Mouse (Mus musculus) cerebellum, adult (tissue): ENCODE results near the gene Dclre1c.

Source experiments
- ATAC-seq: cut with Nextera tagmentation; 2 replicates; pipeline ENCODE4 v1.9.2; 2017; ENCODE audit warnings: mild to moderate bottlenecking, moderate library complexity, mixed read lengths; ENCODE audit not compliant: insufficient number of reproducible peaks, low FRiP score, low TSS enrichment

Dclre1c gene

GRCm38 (mm10) chr2:3474361-3474805 lies 50.5 kb downstream of the Dclre1c start:
- peak; percentile 63 for ATAC-seq

DNA sequence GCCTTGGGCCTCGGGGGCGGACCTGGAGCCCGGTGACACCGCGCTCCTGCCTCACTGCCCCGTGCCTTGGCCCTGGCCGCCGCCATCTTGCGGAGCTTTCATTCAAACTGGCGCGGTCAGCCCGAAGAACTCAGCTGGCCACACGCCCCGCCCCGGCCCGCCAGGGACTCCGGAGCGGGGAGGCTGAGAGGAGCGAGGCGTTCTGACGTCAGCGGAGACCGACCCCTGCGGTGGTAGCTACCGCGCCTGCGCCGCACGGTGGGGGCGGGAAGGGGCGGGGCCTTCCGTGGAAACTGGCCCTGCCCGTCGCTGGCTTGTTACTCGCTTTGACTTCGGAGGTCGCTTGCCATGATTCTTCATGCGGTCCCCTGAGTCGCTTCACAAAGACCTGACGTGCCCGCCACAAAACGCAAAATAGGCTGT lies 50.9 kb downstream of the Dclre1c start, which contains the start of gene Suv39h2:
Gene Suv39h2, minus strand, starts transcription at position 171 of the 423 bp plus-strand sequence.
- peak; percentile 96 for ATAC-seq

- no peak for ATAC-seq
These were observed 51.9 kb downstream of the Dclre1c start for GRCm38 (mm10) chr2:3475746-3476251.

DNA sequence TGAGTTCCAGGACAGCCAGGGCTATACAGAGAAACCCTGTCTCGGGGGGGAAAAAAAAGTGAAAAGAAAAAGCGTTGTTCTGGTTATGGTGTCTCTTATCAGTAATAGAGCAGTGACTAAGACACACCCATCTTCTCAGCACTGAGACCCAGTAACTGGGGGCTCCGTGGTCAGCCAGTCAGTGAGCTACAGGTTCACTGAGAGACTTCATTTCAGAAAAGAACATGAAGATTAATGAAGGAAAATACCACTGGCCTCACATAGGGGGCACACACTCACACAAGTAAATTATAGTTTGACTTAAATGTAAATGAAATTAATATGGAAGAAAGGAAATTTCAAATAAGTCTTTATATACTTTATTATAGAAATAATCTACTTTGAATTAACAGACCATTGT lies 56.3 kb downstream of the Dclre1c start:
- no peak for ATAC-seq

DNA sequence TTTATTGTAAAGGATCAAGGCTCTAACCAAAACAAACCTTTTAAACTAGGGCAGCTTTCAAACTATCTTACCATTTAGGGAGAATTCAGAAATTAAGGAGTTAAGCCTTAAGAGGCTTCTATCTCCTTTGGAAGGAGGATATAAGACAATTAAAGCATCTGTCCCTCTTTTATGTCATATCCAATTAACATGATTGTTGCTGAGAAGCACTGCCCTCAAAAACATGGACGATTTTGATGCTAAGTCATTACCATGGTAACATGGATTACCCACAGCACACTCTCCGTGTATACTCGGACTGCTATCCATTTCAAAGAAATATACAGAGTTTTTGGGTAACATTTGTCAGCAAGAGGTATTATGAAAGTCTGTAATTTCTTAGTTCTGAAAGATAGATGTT lies 65.9 kb downstream of the Dclre1c start:
- ATAC-seq, result no peak

DNA sequence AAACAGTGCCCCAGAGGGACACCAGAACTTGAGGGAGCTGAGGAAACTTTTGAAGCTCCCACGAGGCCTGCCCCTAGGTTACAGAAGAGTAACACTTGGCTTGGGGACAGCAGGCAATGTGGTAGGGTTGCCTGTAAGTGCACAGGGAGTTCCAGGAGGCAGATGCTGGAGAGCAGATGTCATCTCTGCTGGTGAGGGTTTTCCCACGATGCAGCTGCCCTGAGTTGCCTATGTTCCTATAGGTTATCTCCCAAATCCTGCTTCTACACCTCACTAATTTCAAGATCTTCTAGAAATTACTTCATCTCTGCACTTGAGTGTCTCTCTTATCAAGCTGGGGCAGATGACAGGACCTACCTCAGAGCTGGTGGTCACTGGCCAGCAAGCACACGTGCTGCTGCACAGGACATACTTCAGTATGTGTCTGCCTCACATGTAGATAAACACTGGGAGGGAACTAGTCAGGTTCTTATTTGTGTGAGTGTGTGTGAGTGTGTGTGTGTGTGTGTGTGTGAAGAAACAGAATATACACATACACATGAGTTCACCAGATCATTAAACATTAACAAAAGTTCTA lies 70.0 kb downstream of the Dclre1c start:
- ATAC-seq, result no peak

GRCm38 (mm10) chr2:3499543-3499942 lies 75.6 kb downstream of the Dclre1c start:
- ATAC-seq, result no peak

DNA sequence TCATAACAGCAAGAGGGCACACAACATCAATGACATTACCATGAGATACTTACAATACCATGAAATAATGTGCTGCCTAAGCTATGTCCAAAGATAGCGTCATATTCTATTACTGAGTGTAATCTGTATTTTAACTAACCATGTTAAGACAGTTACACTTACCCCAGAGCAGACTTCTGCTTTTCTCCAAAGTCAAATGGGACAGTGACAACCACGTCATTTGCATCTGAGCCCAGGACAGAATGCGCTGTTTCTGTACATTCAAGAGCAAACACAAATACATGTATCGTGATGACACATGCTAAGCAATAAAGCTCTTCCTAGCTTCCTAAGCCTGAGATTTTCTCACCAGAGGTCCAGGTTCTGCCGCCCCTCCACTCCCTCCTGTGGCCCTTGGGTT lies 77.0 kb downstream of the Dclre1c start:
- ATAC-seq, result no peak

GRCm38 (mm10) chr2:3512076-3512475 lies 88.1 kb downstream of the Dclre1c start:
- peak; percentile 21; the same call in 1 of the 2 replicates for ATAC-seq

DNA sequence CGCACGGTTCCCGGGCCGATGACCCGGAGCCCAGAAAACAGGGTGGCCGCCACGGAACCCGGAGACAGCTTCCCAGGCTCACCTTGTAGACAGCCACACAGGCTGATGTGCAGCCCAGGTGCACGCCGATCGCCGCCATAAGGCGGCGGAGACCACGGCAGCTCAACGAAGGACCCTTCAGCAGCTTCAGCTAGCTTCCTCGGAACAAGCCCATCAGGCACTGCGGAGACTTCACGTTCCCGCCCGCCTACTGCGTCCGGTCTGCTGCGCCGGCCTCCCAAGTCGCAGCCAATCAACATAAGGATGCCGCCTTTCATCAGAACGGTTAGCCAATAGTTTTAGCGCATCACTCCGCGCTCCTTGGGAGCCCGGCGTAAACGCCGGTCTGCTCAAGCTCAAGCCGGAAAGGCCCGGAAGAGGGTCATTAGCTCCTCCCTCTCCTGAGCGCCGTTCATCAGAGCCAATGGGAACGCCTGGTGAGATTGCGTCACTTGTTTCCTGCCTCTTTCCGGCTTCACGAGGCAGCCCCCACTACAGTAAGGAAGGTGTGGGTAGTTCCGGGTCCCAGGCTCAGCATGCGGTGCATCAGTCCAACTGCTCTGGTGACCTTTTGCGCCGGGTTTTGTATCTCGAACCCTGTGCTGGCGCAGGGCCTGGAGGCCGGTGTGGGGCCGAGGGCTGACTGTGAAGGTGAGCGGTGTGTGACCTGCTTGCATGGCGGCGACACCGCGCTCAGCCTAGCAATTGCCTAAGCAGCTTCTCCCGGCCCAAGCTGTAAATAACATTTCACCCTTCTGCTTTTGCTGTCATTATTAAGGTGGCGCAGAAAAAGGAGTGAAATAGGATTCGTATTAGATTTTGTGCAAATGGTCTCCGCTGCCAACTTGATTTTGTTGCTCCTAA lies 88.9 kb downstream of the Dclre1c start, which contains the start of the genes Gm45902, Hspa14 and Cdnf:
Gene Gm45902, minus strand, starts transcription at position 239 of the 903 bp plus-strand sequence.
Gene Hspa14, minus strand, starts transcription at position 263 of the 903 bp plus-strand sequence.
Gene Cdnf, plus strand, starts transcription at position 479 of the 903 bp plus-strand sequence.
- ATAC-seq, result peak; percentile 98
